Mouse (Mus musculus) CH12.LX (cell line): ENCODE measurements around the gene Ptprcap. TPM values are rescaled to one million over a fixed set of nuclear protein-coding genes. Genes with fewer than 3 reads are reported as not detected.
A peak's percentile ranks its signal among the peaks of the same experiment; 100 is the strongest.
"Not testable (repeated sequence)": the region's sequence is repeated elsewhere in the genome, so short reads cannot be mapped to it uniquely, and the experiment has no call there.

Experiments
- DNase-seq: peaks from one replicate; pipeline ENCODE4 v3.0.0-alpha.2; 2013; ENCODE audit errors: extremely low read depth
- H3K27ac ChIP-seq: 2 replicates; pipeline ENCODE4 v1.5.1; 2012; ENCODE audit warnings: low read depth, mild to moderate bottlenecking, control low read depth, moderate library complexity; ENCODE audit not compliant: insufficient read depth
- H3K27me3 ChIP-seq: replicated peaks from 2 replicates; pipeline ENCODE3; 2012; ENCODE audit warnings: inconsistent platforms
- H3K36me3 ChIP-seq, 2 experiments: replicated peaks in 1 of 2; 2 replicates each; pipeline versions ENCODE3 to v1.6.1; 2012; ENCODE audit warnings: inconsistent platforms in 1 of 2, low read length in 1 of 2, mild to moderate bottlenecking in 1 of 2, mixed read lengths in 1 of 2, moderate library complexity in 1 of 2; ENCODE audit not compliant: control insufficient read depth in 1 of 2, insufficient read depth in 1 of 2
- H3K4me1 ChIP-seq, 2 experiments: 2 replicates each; pipeline ENCODE4 v1.6.1; 2012; ENCODE audit warnings: inconsistent platforms in 1 of 2, moderate library complexity in 1 of 2; ENCODE audit not compliant: insufficient read depth in 2 of 2, control insufficient read depth in 1 of 2
- H3K4me2 ChIP-seq: 2 replicates; pipeline ENCODE4 v1.6.1; 2012; ENCODE audit warnings: low read depth, mild to moderate bottlenecking, control low read depth; ENCODE audit not compliant: poor library complexity, insufficient read depth, severe bottlenecking
- H3K4me3 ChIP-seq, 3 experiments: fragments of 150-350 bp in 1 of 3; sonication (generic) in 1 of 3; replicated peaks in 1 of 3; 2 replicates each; pipeline versions ENCODE3 to v1.5.1; 2011 to 2012; ENCODE audit warnings: low read depth in 2 of 3, low read length in 2 of 3, mild to moderate bottlenecking in 2 of 3, moderate library complexity in 2 of 3, control low read depth in 1 of 3, improper control_type of control experiment in 1 of 3, inconsistent platforms in 1 of 3, mixed read lengths in 1 of 3; ENCODE audit not compliant: poor library complexity in 1 of 3
- H3K79me2 ChIP-seq: replicated peaks from 2 replicates; pipeline ENCODE4 v1.6.1; 2012; ENCODE audit warnings: mild to moderate bottlenecking, moderate library complexity; ENCODE audit not compliant: control insufficient read depth, poor library complexity, insufficient read depth, severe bottlenecking; ENCODE audit errors: extremely low read depth
- H3K9ac ChIP-seq: 2 replicates; pipeline ENCODE4 v1.6.1; 2012; ENCODE audit warnings: low read depth, mild to moderate bottlenecking, control low read depth, moderate library complexity; ENCODE audit not compliant: insufficient read depth
- H3K9me3 ChIP-seq: replicated peaks from 2 replicates; pipeline ENCODE3; 2012; ENCODE audit warnings: low read length, inconsistent platforms, mixed read lengths
- CHD2 ChIP-seq: IDR thresholded peaks from 2 replicates; pipeline ENCODE4 v1.6.1; 2011; ENCODE audit warnings: low read length, improper control_type of control experiment
- E2F4 ChIP-seq: IDR thresholded peaks from 2 replicates; pipeline ENCODE4 v1.6.1; 2011; ENCODE audit warnings: low read depth, low read length, improper control_type of control experiment; ENCODE audit not compliant: insufficient replicate concordance
- ELF1 ChIP-seq: IDR thresholded peaks from 2 replicates; pipeline ENCODE4 v1.6.1; 2014; ENCODE audit warnings: low read depth, mild to moderate bottlenecking, inconsistent platforms, low read length, improper control_type of control experiment
- ETS1 ChIP-seq: conservative IDR thresholded peaks from 2 replicates; pipeline ENCODE4 v1.6.1; 2012; ENCODE audit warnings: low read depth, mild to moderate bottlenecking, inconsistent platforms, low read length, improper control_type of control experiment, moderate library complexity
- GABPA ChIP-seq: IDR thresholded peaks from 2 replicates; pipeline ENCODE4 v1.6.1; 2012; ENCODE audit warnings: low read depth, low read length, improper control_type of control experiment, inconsistent platforms; ENCODE audit not compliant: insufficient replicate concordance
- HCFC1 ChIP-seq: IDR thresholded peaks from 2 replicates; pipeline ENCODE4 v1.6.1; 2012; ENCODE audit warnings: low read depth, mild to moderate bottlenecking, inconsistent platforms, low read length, improper control_type of control experiment
- IRF4 ChIP-seq: IDR thresholded peaks from 2 replicates; pipeline ENCODE4 v1.6.1; 2014; ENCODE audit warnings: low read depth, mild to moderate bottlenecking, inconsistent platforms, low read length, improper control_type of control experiment
- JUN ChIP-seq: IDR thresholded peaks from 2 replicates; pipeline ENCODE4 v1.6.1; 2011; ENCODE audit warnings: low read depth, mild to moderate bottlenecking, low read length, improper control_type of control experiment, moderate library complexity; ENCODE audit not compliant: insufficient read depth
- JUND ChIP-seq: conservative IDR thresholded peaks from 2 replicates; pipeline ENCODE4 v1.6.1; 2011; ENCODE audit warnings: low read depth, low read length, improper control_type of control experiment
- KAT2A ChIP-seq: IDR thresholded peaks from 2 replicates; pipeline ENCODE4 v1.6.1; 2012; ENCODE audit warnings: low read length, improper control_type of control experiment, inconsistent platforms; ENCODE audit not compliant: insufficient replicate concordance
- MAFK ChIP-seq: IDR thresholded peaks from 2 replicates; pipeline ENCODE4 v1.6.1; 2011; ENCODE audit warnings: low read length, improper control_type of control experiment; ENCODE audit not compliant: insufficient replicate concordance
- MAX ChIP-seq: IDR thresholded peaks from 2 replicates; pipeline ENCODE4 v1.6.1; 2011; ENCODE audit warnings: low read length, improper control_type of control experiment
- MAZ ChIP-seq: IDR thresholded peaks from 2 replicates; pipeline ENCODE4 v1.6.1; 2012; ENCODE audit warnings: low read depth, mild to moderate bottlenecking, inconsistent platforms, low read length, improper control_type of control experiment, moderate library complexity
- MEF2A ChIP-seq: IDR thresholded peaks from 2 replicates; pipeline ENCODE4 v1.6.1; 2014; ENCODE audit warnings: low read depth, mild to moderate bottlenecking, inconsistent platforms, low read length, improper control_type of control experiment, borderline replicate concordance
- MYC ChIP-seq: IDR thresholded peaks from 2 replicates; pipeline ENCODE4 v1.6.1; 2011; ENCODE audit warnings: low read depth, mild to moderate bottlenecking, improper control_type of control experiment, low read length
- NELFE ChIP-seq: IDR thresholded peaks from 2 replicates; pipeline ENCODE4 v1.6.1; 2011; ENCODE audit warnings: low read depth, low read length, improper control_type of control experiment
- NRF1 ChIP-seq: IDR thresholded peaks from 2 replicates; pipeline ENCODE4 v1.6.1; 2014; ENCODE audit warnings: low read depth, mild to moderate bottlenecking, inconsistent platforms, low read length, improper control_type of control experiment, moderate library complexity
- POLR2A ChIP-seq: IDR thresholded peaks from 2 replicates; pipeline ENCODE4 v1.6.1; 2011; ENCODE audit warnings: low read depth, mild to moderate bottlenecking, improper control_type of control experiment, low read length
- POLR2AphosphoS2 ChIP-seq: IDR thresholded peaks from 2 replicates; pipeline ENCODE4 v1.6.1; 2011; ENCODE audit warnings: low read depth, low read length, improper control_type of control experiment
- SIN3A ChIP-seq: IDR thresholded peaks from 2 replicates; pipeline ENCODE4 v1.6.1; 2012; ENCODE audit warnings: low read length, improper control_type of control experiment, inconsistent platforms
- TBP ChIP-seq: conservative IDR thresholded peaks from 2 replicates; pipeline ENCODE4 v1.6.1; 2011; ENCODE audit warnings: low read depth, low read length, improper control_type of control experiment
- TCF12 ChIP-seq: IDR thresholded peaks from 2 replicates; pipeline ENCODE4 v1.6.1; 2014; ENCODE audit warnings: low read depth, mild to moderate bottlenecking, inconsistent platforms, low read length, improper control_type of control experiment
- UBTF ChIP-seq: IDR thresholded peaks from 2 replicates; pipeline ENCODE4 v1.6.1; 2012; ENCODE audit warnings: low read depth, mild to moderate bottlenecking, inconsistent platforms, low read length, improper control_type of control experiment, moderate library complexity
- USF1 ChIP-seq: IDR thresholded peaks from 2 replicates; pipeline ENCODE4 v1.6.1; 2014; ENCODE audit warnings: low read depth, mild to moderate bottlenecking, inconsistent platforms, low read length, improper control_type of control experiment
- USF2 ChIP-seq: conservative IDR thresholded peaks from 2 replicates; pipeline ENCODE4 v1.6.1; 2011; ENCODE audit warnings: low read depth, low read length, improper control_type of control experiment
- ZMIZ1 ChIP-seq: IDR thresholded peaks from 2 replicates; pipeline ENCODE4 v1.6.1; 2012; ENCODE audit warnings: low read depth, mild to moderate bottlenecking, inconsistent platforms, low read length, improper control_type of control experiment
- ZNF384 ChIP-seq: IDR thresholded peaks from 2 replicates; pipeline ENCODE4 v1.6.1; 2012; ENCODE audit warnings: low read depth, low read length, improper control_type of control experiment, inconsistent platforms
- dilution Hi-C: fragments of 300-500 bp; cut with MboI; formaldehyde crosslinking; loops from 2 replicates; pipeline ENCODE4 v1.14.3; 2020; ENCODE audit warnings: low sequenced_read_pairs; ENCODE audit not compliant: extremely low pct_unique_long_range_greater_than_20kb, extremely low pct_ligation_motif_present
- in situ Hi-C: fragments of 300-500 bp; cut with MboI; formaldehyde crosslinking; loops from 3 replicates; pipeline ENCODE4 v1.14.3; 2019; ENCODE audit warnings: low sequenced_read_pairs, low pct_ligation_motif_present, low pct_unique_long_range_greater_than_20kb, mixed read lengths
- polyA plus RNA-seq: library from polyadenylated mRNA; unstranded; fragments of >175 nt; gene quantifications from 2 replicates; pipeline ENCODE4 v1.2.1, GENCODE M21; 2012; ENCODE audit warnings: low read depth; ENCODE audit not compliant: insufficient read length
- total RNA-seq, 2 experiments: library from RNA; depleted of rRNA; stranded (reverse); fragments of 300-350 nt in 1 of 2; fragments of >200 nt in 1 of 2; gene quantifications; 2 replicates each; pipeline ENCODE4 v1.2.3; 2012 to 2014

Ptprcap gene
- total and polyA plus RNA-seq, 3 experiments = 343 to 447 (median 438) TPM

DNA sequence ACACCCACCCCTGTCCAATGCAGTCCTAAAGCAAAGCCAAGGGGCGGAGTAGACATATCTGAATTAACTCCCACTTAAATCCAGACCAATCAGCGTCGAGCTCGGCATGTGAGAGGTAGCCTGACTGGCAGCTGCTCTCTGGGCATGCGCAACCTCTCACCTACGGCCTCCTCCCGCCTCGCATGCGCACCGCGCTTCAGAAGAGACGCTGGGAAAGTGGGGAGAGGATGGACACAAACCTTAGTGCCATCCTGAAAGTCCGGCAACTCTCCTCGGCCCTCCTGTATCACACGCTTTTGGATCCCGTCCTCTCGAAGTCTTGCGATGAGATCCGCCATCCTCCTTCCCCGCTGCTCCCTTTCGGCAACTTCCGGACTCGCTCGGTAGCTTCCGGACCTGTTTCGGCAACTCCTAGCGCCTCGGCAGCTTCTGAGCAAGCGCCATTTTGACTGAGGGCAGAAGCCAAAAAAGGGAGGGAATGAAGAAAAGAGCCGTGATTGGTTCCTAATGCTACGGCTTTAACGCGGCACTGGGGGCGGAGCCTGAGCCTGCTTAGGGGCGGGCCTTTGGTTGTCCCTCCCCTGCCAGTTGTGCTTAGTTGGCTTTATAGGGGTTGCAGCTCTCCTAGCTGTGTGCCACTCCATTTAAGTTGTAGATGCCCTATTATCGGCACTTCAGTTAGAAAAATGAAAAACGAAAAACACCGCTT lies 32.2 kb upstream of the Ptprcap start:
- in situ Hi-C loops (no loop called here), dilution Hi-C loops (no loop called here)
- Histone ChIP-seq H3K27ac (peak overlapping the region; percentile 58), H3K36me3 (peaks cover 17 to 32% of the 10 kb centered on the region in 2 experiments), H3K4me3 (peak overlapping the region; percentile 27 to 63 (median 49)), H3K9me3 (no peaks in the 10 kb centered on the region), H3K27me3 (no peaks in the 10 kb centered on the region), H3K79me2 (peaks cover 6% of the 10 kb centered on the region; the same call in 1 of the 2 replicates), H3K4me2 (peak overlapping the region; percentile 21; the same call in 1 of the 2 replicates), H3K9ac (peak overlapping the region; percentile 33; the same call in 1 of the 2 replicates), H3K4me1 (peaks cover 17 to 69% of the 10 kb centered on the region in 2 experiments)
- peak; percentile 99 for DNase-seq
- TF ChIP-seq MEF2A (no peak; the same call in 1 of the 2 replicates), GABPA (no peak; the same call in 1 of the 2 replicates), MAX (peak; percentile 100), ELF1 (peak; percentile 93), JUND (no peak), MYC (no peak), NELFE (peak; percentile 59), ETS1 (peak; percentile 34; the same call in 1 of the 2 replicates), USF1 (no peak), MAFK (peak; percentile 46; the same call in 1 of the 2 replicates), ZNF384 (peak; percentile 37; the same call in 1 of the 2 replicates), ZMIZ1 (0 out of 2 replicates have a peak, but pooled peaks have one; percentile 62), NRF1 (peak; percentile 95), HCFC1 (peak; percentile 95), E2F4 (no peak), POLR2A (peak; percentile 72), POLR2AphosphoS2 (no peak), KAT2A (peak; percentile 88), UBTF (no peak), USF2 (peak; percentile 41; the same call in 1 of the 2 replicates), CHD2 (peak; percentile 70; the same call in 1 of the 2 replicates), SIN3A (0 out of 2 replicates have a peak, but pooled peaks have one; percentile 41), MAZ (no peak; the same call in 1 of the 2 replicates), TCF12 (peak; percentile 85), TBP (0 out of 2 replicates have a peak, but pooled peaks have one; percentile 56), JUN (no peak), IRF4 (peak; percentile 25; the same call in 1 of the 2 replicates)

DNA sequence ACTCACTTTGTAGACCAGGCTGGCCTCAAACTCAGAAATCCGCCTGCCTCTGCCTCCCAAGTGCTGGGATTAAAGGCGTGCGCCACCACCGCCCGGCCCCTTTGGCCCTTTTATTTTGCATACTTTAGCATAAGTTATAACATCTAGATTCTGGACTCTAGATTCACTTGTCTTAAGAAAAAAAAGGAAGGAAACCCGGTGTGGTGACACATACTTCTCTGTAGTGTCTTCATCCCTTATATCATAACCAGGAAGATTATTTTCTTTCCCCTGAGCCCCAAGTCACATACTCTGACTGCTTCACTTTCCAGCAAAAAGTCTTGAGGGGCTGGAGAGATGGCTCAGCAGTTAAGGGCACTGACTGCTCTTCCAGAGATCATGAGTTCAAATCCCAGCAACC lies 31.5 kb upstream of the Ptprcap start:
- in situ Hi-C loops, H3K9ac ChIP-seq, H3K9me3 ChIP-seq, dilution Hi-C loops, DNase-seq, H3K4me2 ChIP-seq, H3K27me3 ChIP-seq, H3K4me3 ChIP-seq, H3K27ac ChIP-seq: not testable (repeated sequence)
- Histone ChIP-seq H3K4me1 (peaks cover 17 to 63% of the 10 kb centered on the region in 2 experiments), H3K36me3 (peaks cover 13 to 26% of the 10 kb centered on the region in 2 experiments), H3K79me2 (peaks cover 12% of the 10 kb centered on the region)
